Mouse (Mus musculus): ENCODE results near the gene Syt3.

GRCm38 (mm10) chr7:44442407-44442821 is 58.5 kb downstream of the Syt3 start:
- TF ChIP-seq MAX (IDR thresholded peaks at IDR 0.05; ENCODE audit: low read depth) (no peak), POLR2A (IDR thresholded peaks at IDR 0.05; ENCODE audit: insufficient read length, low read depth) (no peak)

All from myocyte (in vitro differentiated cells).